Mouse (Mus musculus) liver, embryonic 13.5 days (tissue): Measurements from ENCODE around the gene Arcn1. TPM values are rescaled to one million over a fixed set of nuclear protein-coding genes. Genes with fewer than 3 reads are reported as not detected.
"Not testable (repeated sequence)": the region's sequence is repeated elsewhere in the genome, so short reads cannot be mapped to it uniquely, and the experiment has no call there.

ENCODE experiments used
- ATAC-seq: fragments of 200-750 bp; cut with Nextera tagmentation; 2 replicates; pipeline ENCODE4 v1.8.0; 2017; ENCODE audit warnings: low read depth, mild to moderate bottlenecking, moderate number of reproducible peaks, moderate library complexity
- DNase-seq: peaks from one replicate; pipeline ENCODE4 v3.0.0; 2022
- H3K27ac ChIP-seq: fragments of 300-500 bp; sonication (generic); 2 replicates; pipeline ENCODE4 v1.5.1; 2015; ENCODE audit warnings: moderate library complexity, mild to moderate bottlenecking, inconsistent platforms
- H3K27me3 ChIP-seq: fragments of 300-500 bp; sonication (generic); 2 replicates; pipeline ENCODE4 v1.6.1; 2015; ENCODE audit warnings: mild to moderate bottlenecking, inconsistent platforms
- H3K36me3 ChIP-seq: fragments of 300-500 bp; sonication (generic); 2 replicates; pipeline ENCODE4 v1.6.1; 2015; ENCODE audit warnings: mild to moderate bottlenecking, inconsistent platforms
- H3K4me1 ChIP-seq: fragments of 300-500 bp; sonication (generic); replicated peaks from 2 replicates; pipeline ENCODE4 v1.6.1; 2015; ENCODE audit warnings: inconsistent platforms
- H3K4me2 ChIP-seq: fragments of 300-500 bp; sonication (generic); 2 replicates; pipeline ENCODE4 v1.6.1; 2015; ENCODE audit warnings: inconsistent platforms, mild to moderate bottlenecking, moderate library complexity
- H3K4me3 ChIP-seq: fragments of 300-500 bp; sonication (generic); replicated peaks from 2 replicates; pipeline ENCODE4 v1.5.1; 2015; ENCODE audit warnings: mild to moderate bottlenecking, inconsistent platforms
- H3K9ac ChIP-seq: fragments of 300-500 bp; sonication (generic); 2 replicates; pipeline ENCODE4 v1.6.1; 2015; ENCODE audit warnings: mild to moderate bottlenecking, inconsistent platforms
- H3K9me3 ChIP-seq: fragments of 300-500 bp; sonication (generic); replicated peaks from 2 replicates; pipeline ENCODE4 v1.6.1; 2016; ENCODE audit warnings: inconsistent platforms
- WGBS: fragments of 180-500 bp; shearing (Covaris S2); methylation state at CpG from one replicate; pipeline ENCODE4 v1.1.7; 2015; ENCODE audit not compliant: insufficient replicate concordance; 5-methylcytosine and 5-hydroxymethylcytosine counted together
- polyA plus RNA-seq: library from polyadenylated mRNA; unstranded; fragments of >200 nt; fragmentation: Nextera tagmentation; extraction: Ambion mirVana; gene quantifications from 2 replicates; pipeline ENCODE4 v1.2.1, GENCODE M21; 2015

Gene Arcn1
- polyA plus RNA-seq, 1 experiment from 2014 or later = 87.3 TPM

GRCm38 (mm10) chr9:44799102-44799957 is 31.7 kb upstream of the Arcn1 start, which contains the start of gene Tmem25:
TSS of gene Tmem25 (minus strand) at chr9:44799307.
- Histone ChIP-seq H3K9ac (peak within 1 kb of the TSS; percentile 65), H3K4me3 (peak within 1 kb of the TSS; percentile 63), H3K4me2 (peak within 1 kb of the TSS; percentile 81), H3K36me3 (no peaks in the 10 kb centered on the region), H3K27me3 (peaks cover 65% of the 10 kb centered on the region), H3K27ac (peak within 1 kb of the TSS; percentile 68), H3K9me3 (no peaks in the 10 kb centered on the region), H3K4me1 (peaks cover 34% of the 10 kb centered on the region)
- DNase-seq = peak; percentile 74
- WGBS = 1% methylated on average over 75 of the region's 75 CpGs
- peak; percentile 91 for ATAC-seq

DNA sequence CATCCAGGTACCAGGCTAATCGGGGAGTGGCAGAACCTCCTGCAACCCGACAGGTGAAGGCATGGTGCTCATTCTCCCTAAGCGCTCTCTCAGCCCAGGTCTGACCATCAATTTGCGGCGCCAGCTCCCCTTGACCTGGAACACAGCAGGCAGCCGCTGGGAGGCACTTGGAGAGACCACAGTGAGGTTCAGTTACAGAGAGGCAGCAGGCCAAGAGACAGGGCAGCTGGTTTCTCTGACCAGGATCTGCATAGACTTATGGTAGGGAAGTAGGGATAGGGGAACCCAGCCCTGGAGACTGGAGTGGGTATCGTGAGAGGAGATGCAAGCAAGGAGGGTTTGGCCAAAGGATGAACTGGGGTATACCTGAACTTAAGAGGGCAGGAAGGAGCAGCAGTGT is 30.7 kb upstream of the Arcn1 start:
- Histone ChIP-seq H3K4me1 (peaks cover 34% of the 10 kb centered on the region), H3K9ac (no peak overlapping the region), H3K27me3 (peaks cover 65% of the 10 kb centered on the region), H3K4me3 (0 out of 2 replicates have a peak overlapping the region, but pooled peaks have one; percentile 63), H3K9me3 (no peaks in the 10 kb centered on the region), H3K36me3 (no peaks in the 10 kb centered on the region), H3K27ac (no peak overlapping the region), H3K4me2 (peak overlapping the region; percentile 81)
- DNase-seq = no peak
- WGBS = 40% methylated on average over 7 of the region's 7 CpGs
- ATAC-seq = no peak

GRCm38 (mm10) chr9:44792842-44793241 is 25.2 kb upstream of the Arcn1 start:
- Histone ChIP-seq H3K4me1 (no peaks in the 10 kb centered on the region), H3K9ac (no peak overlapping the region), H3K4me2 (no peak overlapping the region), H3K27ac (no peak overlapping the region), H3K9me3 (no peaks in the 10 kb centered on the region), H3K4me3 (no peak overlapping the region), H3K36me3 (peaks cover 16% of the 10 kb centered on the region), H3K27me3 (peaks cover 24% of the 10 kb centered on the region)
- DNase-seq (no peak), ATAC-seq (no peak)
- WGBS = 80% methylated on average over 9 of the region's 9 CpGs

GRCm38 (mm10) chr9:44772750-44773651 is 5.4 kb upstream of the Arcn1 start:
- H3K9ac ChIP-seq = peak overlapping the region; percentile 79
- WGBS = under 1% methylated on average over 41 of the region's 41 CpGs
- H3K4me3 ChIP-seq = peak overlapping the region; percentile 81

GRCm38 (mm10) chr9:44772392-44772749 is 4.7 kb upstream of the Arcn1 start:
- peak overlapping the region; percentile 69 for H3K27ac ChIP-seq
- no peak overlapping the region for H3K9ac ChIP-seq
- WGBS = 11% methylated on average over 5 of the region's 5 CpGs
- peak overlapping the region; percentile 81 for H3K4me3 ChIP-seq
- ATAC-seq (no peak; the same call in 1 of the 2 replicates), DNase-seq (no peak)
- H3K4me1 ChIP-seq = peaks cover 26% of the 10 kb centered on the region
- H3K27me3 ChIP-seq = no peaks in the 10 kb centered on the region
- peak overlapping the region; percentile 26; the same call in 1 of the 2 replicates for H3K4me2 ChIP-seq
- peaks cover 6% of the 10 kb centered on the region; the same call in 1 of the 2 replicates for H3K36me3 ChIP-seq
- H3K9me3 ChIP-seq = no peaks in the 10 kb centered on the region

More at GRCm38 (mm10) chr9:44772750-44773651, 5.4 kb upstream of the Arcn1 start:
- ATAC-seq (peak; percentile 99), DNase-seq (peak; percentile 90)
- peak overlapping the region; percentile 83 for H3K4me2 ChIP-seq
- peaks cover 26% of the 10 kb centered on the region for H3K4me1 ChIP-seq
- H3K27me3 ChIP-seq = no peaks in the 10 kb centered on the region
- peak overlapping the region; percentile 76 for H3K27ac ChIP-seq
- H3K9me3 ChIP-seq = no peaks in the 10 kb centered on the region
- peaks cover 6% of the 10 kb centered on the region; the same call in 1 of the 2 replicates for H3K36me3 ChIP-seq

DNA sequence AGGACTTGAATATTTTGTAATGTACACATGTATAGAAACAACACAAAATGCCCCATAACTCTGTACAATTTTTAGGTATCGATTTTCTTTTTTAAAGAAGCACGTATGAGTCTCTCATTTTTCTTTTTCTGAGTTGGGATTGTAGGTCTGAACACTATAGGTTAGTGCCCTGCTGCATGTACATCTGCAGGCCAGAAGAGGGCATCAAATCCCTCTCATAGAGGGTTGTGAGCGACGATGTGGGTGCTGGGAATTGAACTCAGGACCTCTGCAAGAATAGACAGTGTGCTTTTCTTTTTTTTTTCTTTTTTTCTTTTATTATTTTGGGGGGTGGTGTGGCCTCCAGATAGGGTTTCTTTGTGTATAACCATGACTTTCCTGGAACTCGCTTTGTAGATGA is 3.7 kb upstream of the Arcn1 start:
- H3K4me2 ChIP-seq = no peak overlapping the region
- no peak overlapping the region for H3K9ac ChIP-seq
- H3K4me3 ChIP-seq = no peak overlapping the region
- DNase-seq = no peak
- no peaks in the 10 kb centered on the region for H3K9me3 ChIP-seq
- peaks cover 6% of the 10 kb centered on the region; the same call in 1 of the 2 replicates for H3K36me3 ChIP-seq
- H3K4me1 ChIP-seq = peaks cover 32% of the 10 kb centered on the region
- no peaks in the 10 kb centered on the region for H3K27me3 ChIP-seq
- ATAC-seq = no peak
- WGBS = 79% methylated on average over 5 of the region's 5 CpGs
- no peak overlapping the region for H3K27ac ChIP-seq

- H3K9ac ChIP-seq = peak overlapping the region; percentile 23; the same call in 1 of the 2 replicates
- not testable (repeated sequence) for H3K27me3 ChIP-seq, DNase-seq, H3K9me3 ChIP-seq, H3K36me3 ChIP-seq, ATAC-seq
- H3K4me2 ChIP-seq = peak overlapping the region; percentile 83
- WGBS = 39% methylated on average over 7 of the region's 9 CpGs
- peak overlapping the region; percentile 45 for H3K27ac ChIP-seq
- H3K4me3 ChIP-seq = peak overlapping the region; percentile 92
- peaks cover 42% of the 10 kb centered on the region for H3K4me1 ChIP-seq
These were observed 367 bp upstream of the Arcn1 start for GRCm38 (mm10) chr9:44768029-44768394.

- no peaks in the 10 kb centered on the region for H3K9me3 ChIP-seq
- H3K27me3 ChIP-seq = no peaks in the 10 kb centered on the region
- H3K4me1 ChIP-seq = peaks cover 36% of the 10 kb centered on the region
- ATAC-seq (no peak), DNase-seq (no peak)
- H3K4me3 ChIP-seq = no peak overlapping the region
- WGBS = 69% methylated on average over 2 of the region's 2 CpGs
- H3K4me2 ChIP-seq = no peak overlapping the region
- no peak overlapping the region for H3K9ac ChIP-seq
- H3K36me3 ChIP-seq = peaks cover 41% of the 10 kb centered on the region
- no peak overlapping the region for H3K27ac ChIP-seq
These were observed 6.8 kb downstream of the Arcn1 start for GRCm38 (mm10) chr9:44760873-44761272.

DNA sequence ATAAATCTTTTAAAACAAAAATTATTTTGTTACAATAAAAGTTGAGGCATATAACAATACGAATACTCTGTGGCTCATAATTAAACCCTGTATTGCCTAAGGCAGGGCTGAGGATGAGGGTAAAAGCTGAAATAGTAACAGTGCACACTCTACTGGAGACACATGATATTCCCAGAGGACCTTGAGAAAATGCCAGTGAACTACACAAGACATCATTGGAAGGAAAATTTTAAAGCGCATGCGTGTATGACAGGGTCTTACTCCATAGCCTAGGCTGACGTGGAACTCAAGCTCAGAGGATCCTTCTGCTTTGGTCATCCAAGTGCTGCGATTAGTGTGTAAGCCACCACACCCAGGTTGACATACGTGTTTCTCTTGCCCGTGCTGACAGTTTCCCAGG is 19.2 kb downstream of the Arcn1 start:
- H3K4me3 ChIP-seq = no peak overlapping the region
- DNase-seq (no peak), ATAC-seq (no peak)
- peaks cover 94% of the 10 kb centered on the region for H3K36me3 ChIP-seq
- no peak overlapping the region for H3K4me2 ChIP-seq
- no peaks in the 10 kb centered on the region for H3K9me3 ChIP-seq
- no peaks in the 10 kb centered on the region for H3K27me3 ChIP-seq
- 91% methylated on average over 7 of the region's 7 CpGs for WGBS
- H3K27ac ChIP-seq = no peak overlapping the region
- no peaks in the 10 kb centered on the region for H3K4me1 ChIP-seq
- H3K9ac ChIP-seq = no peak overlapping the region

GRCm38 (mm10) chr9:44747341-44747740 is 20.3 kb downstream of the Arcn1 start:
- Histone ChIP-seq H3K9me3 (no peaks in the 10 kb centered on the region), H3K9ac (no peak overlapping the region), H3K4me2 (no peak overlapping the region), H3K4me3 (no peak overlapping the region), H3K27ac (no peak overlapping the region), H3K36me3 (peaks cover 96% of the 10 kb centered on the region), H3K27me3 (no peaks in the 10 kb centered on the region), H3K4me1 (no peaks in the 10 kb centered on the region)
- DNase-seq (no peak), ATAC-seq (no peak)
- 82% methylated on average over 3 of the region's 3 CpGs for WGBS

GRCm38 (mm10) chr9:44746666-44747065 is 21.0 kb downstream of the Arcn1 start:
- no peaks in the 10 kb centered on the region for H3K27me3 ChIP-seq
- DNase-seq (no peak), ATAC-seq (no peak)
- no peaks in the 10 kb centered on the region for H3K9me3 ChIP-seq
- no peak overlapping the region for H3K9ac ChIP-seq
- no peak overlapping the region for H3K4me2 ChIP-seq
- H3K36me3 ChIP-seq = peaks cover 93% of the 10 kb centered on the region
- no peak overlapping the region for H3K27ac ChIP-seq
- H3K4me3 ChIP-seq = no peak overlapping the region
- WGBS = 79% methylated on average over 3 of the region's 3 CpGs
- H3K4me1 ChIP-seq = no peaks in the 10 kb centered on the region
